8 mouse cellular contexts compared by ENCODE assay signal in the genomic region with DNA sequence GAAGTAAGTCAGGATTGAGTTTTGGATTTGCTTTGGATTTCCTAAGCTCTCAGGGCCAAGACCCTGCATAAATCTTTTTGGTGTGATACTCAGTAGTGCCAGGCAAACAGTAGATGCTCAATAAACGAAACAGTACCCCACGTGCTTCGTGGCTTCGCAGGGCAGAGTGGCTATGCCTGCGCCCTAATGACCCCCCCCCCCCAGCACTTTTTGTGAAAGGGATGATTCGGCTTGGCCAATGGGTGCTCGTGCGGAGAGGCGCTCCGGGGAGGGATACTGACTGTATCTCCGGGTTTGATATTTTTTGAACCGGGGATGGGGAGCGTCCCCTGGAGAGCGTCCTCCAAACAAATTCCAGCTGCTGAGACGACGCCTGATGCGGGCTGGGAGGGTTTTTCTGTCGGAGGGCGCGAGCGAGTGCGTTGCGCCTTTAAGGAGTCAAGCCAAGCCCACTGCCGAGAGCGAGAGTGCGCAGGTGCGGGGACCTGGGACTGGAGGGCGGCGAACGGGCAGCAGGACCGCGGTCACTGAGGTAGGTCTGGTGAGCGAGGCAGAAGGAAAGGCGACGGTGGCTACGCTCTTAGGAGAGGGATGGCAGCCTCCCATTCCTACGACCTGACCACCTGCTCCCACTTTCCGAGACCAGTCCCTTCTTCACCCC. TPM values are rescaled to one million over a fixed set of nuclear protein-coding genes. Genes with fewer than 3 reads are reported as not detected.
DNase-seq lines count a peak whose midpoint lies in the region; ATAC-seq and TF ChIP-seq lines count a peak whose summit lies in the region.

A gene (plus strand): TSS at position 471 of the 661 bp plus-strand sequence.

- peaks cover 0 to 2% of the 10 kb centered on the region in 2 experiments; a peak in 2 of 4 replicates for H3K4me1 ChIP-seq in ES-E14 (ENCODE audit: control insufficient read depth in 2 of 2, insufficient read depth in 2 of 2, low read length in 2 of 2, poor library complexity in 1 of 2)
- no peaks in the 10 kb centered on the region for H3K4me1 ChIP-seq in hindbrain, embryonic 11.5 days (replicated peaks; ENCODE audit: control insufficient read depth, insufficient read depth, low read length)
- peaks cover 9% of the 10 kb centered on the region; the same call in 1 of the 2 replicates for H3K4me1 ChIP-seq in lung, embryonic 16.5 days (replicated peaks; ENCODE audit: control insufficient read depth, insufficient read depth, low read length)

- no peak within 1 kb of the TSS for H3K27ac ChIP-seq in ES-E14 (ENCODE audit: insufficient read depth, low read depth, low read length, poor library complexity, severe bottlenecking)
- H3K27ac ChIP-seq in hindbrain, embryonic 11.5 days (ENCODE audit: low read depth, low read length): peak within 1 kb of the TSS; percentile 24; the same call in 1 of the 2 replicates
- no peak within 1 kb of the TSS for H3K27ac ChIP-seq in lung, embryonic 16.5 days (ENCODE audit: low read length)

- H3K36me3 ChIP-seq in ES-E14 (ENCODE audit: control insufficient read depth, insufficient read depth, low read length, poor library complexity, severe bottlenecking): peaks cover 2% of the 10 kb centered on the region; the same call in 1 of the 2 replicates
- H3K36me3 ChIP-seq in hindbrain, embryonic 11.5 days (ENCODE audit: control insufficient read depth, insufficient read depth, low read length): no peaks in the 10 kb centered on the region
- H3K36me3 ChIP-seq in lung, embryonic 16.5 days (ENCODE audit: control insufficient read depth, insufficient read depth, low read length): no peaks in the 10 kb centered on the region

- H3K27me3 ChIP-seq in hindbrain, embryonic 11.5 days (ENCODE audit: control insufficient read depth, insufficient read depth, low read length): peaks cover 18% of the 10 kb centered on the region
- peaks cover 37% of the 10 kb centered on the region for H3K27me3 ChIP-seq in lung, embryonic 16.5 days (ENCODE audit: control insufficient read depth, insufficient read depth, low read depth, low read length)

- in situ Hi-C loops in ES-E14 (cut with MboI; ENCODE audit: low sequenced_read_pairs in 2 of 2, unreplicated experiment in 2 of 2): no loop called here

- H3K4me3 ChIP-seq in ES-E14 (ENCODE audit: insufficient read depth in 1 of 2, low read depth in 1 of 2, low read length in 2 of 2, poor library complexity in 1 of 2, severe bottlenecking in 1 of 2): peak within 1 kb of the TSS; percentile 74
- peak within 1 kb of the TSS; percentile 48 for H3K4me3 ChIP-seq in hindbrain, embryonic 11.5 days (ENCODE audit: low read depth, low read length)
- H3K4me3 ChIP-seq in lung, embryonic 16.5 days (ENCODE audit: low read length): peak within 1 kb of the TSS; percentile 61

- ATAC-seq in hindbrain, embryonic 11.5 days (ENCODE audit: low FRiP score): peak; percentile 90
- peak; percentile 81 for ATAC-seq in lung, embryonic 16.5 days (ENCODE audit: low read depth)

- DNase-seq in ES-E14 (ENCODE audit: low read depth, low spot score): peak; percentile 82
- DNase-seq in cerebellum, adult 8-10 months: peak; percentile 90
- peak; percentile 72 to 85 for DNase-seq in frontal cortex, postnatal 10 days (ENCODE audit: low spot score in 2 of 2)
- peak; percentile 91 for DNase-seq in hindbrain, embryonic 11.5 days (ENCODE audit: low spot score)
- DNase-seq in layer of hippocampus, adult 9-11 months: peak; percentile 78
- DNase-seq in ovary, postnatal 10 days (ENCODE audit: low spot score): peak; percentile 71
- DNase-seq in thymus, postnatal 0 days (ENCODE audit: low spot score): peak; percentile 82

- peak within 1 kb of the TSS; percentile 69 for H3K4me2 ChIP-seq in hindbrain, embryonic 11.5 days (replicated peaks; ENCODE audit: low read depth, low read length)
- H3K4me2 ChIP-seq in lung, embryonic 16.5 days (ENCODE audit: low read depth, low read length): peak within 1 kb of the TSS; percentile 75

- peak within 1 kb of the TSS; percentile 51; the same call in 1 of the 2 replicates for H3K9ac ChIP-seq in ES-E14 (ENCODE audit: insufficient read depth, low read depth, low read length, poor library complexity, severe bottlenecking)
- peak within 1 kb of the TSS; percentile 66 for H3K9ac ChIP-seq in hindbrain, embryonic 11.5 days (ENCODE audit: low read depth, low read length)
- H3K9ac ChIP-seq in lung, embryonic 16.5 days (ENCODE audit: low read length): peak within 1 kb of the TSS; percentile 59

- no peaks in the 10 kb centered on the region for H3K9me3 ChIP-seq in ES-E14 (ENCODE audit: control insufficient read depth, insufficient read depth, low read depth, low read length)
- no peaks in the 10 kb centered on the region for H3K9me3 ChIP-seq in hindbrain, embryonic 11.5 days (ENCODE audit: control insufficient read depth, low read length)
- no peaks in the 10 kb centered on the region for H3K9me3 ChIP-seq in lung, embryonic 16.5 days (ENCODE audit: control insufficient read depth, low read length)

- WGBS in hindbrain, embryonic 11.5 days: 1% methylated on average over 38 of the region's 38 CpGs
- WGBS in lung, embryonic 16.5 days: 3% methylated on average over 38 of the region's 38 CpGs

TF ChIP-seq in ES-E14, 5 proteins besides CTCF, POLR2A, EP300 and RAD21:
- TF ChIP-seq ZC3H11A (IDR thresholded peaks at IDR 0.05; ENCODE audit: borderline replicate concordance, low read depth, low read length): no peak
- TF ChIP-seq CHD2 (IDR thresholded peaks at IDR 0.05; ENCODE audit: low read depth, low read length): no peak

RNA-seq across cellular contexts. Expression of the gene that starts here (rescaled TPM):
- 11.7 and 15.4 TPM in 2 replicates for total RNA-seq in ES-E14 (2012; rRNA removed)
- polyA plus RNA-seq in hindbrain, embryonic 11.5 days (2014; fragmentation: Nextera tagmentation; extraction: Ambion mirVana): 15.3 and 16.1 TPM in 2 replicates
- 12.5 and 14.5 TPM in 2 replicates for polyA plus RNA-seq in lung, embryonic 16.5 days (2015; fragmentation: Nextera tagmentation; extraction: Ambion mirVana)
- 26.9 and 30.7 TPM in 2 replicates for polyA plus RNA-seq in thymus, postnatal 0 days (2015; fragmentation: Nextera tagmentation; extraction: Ambion mirVana)
